Mouse (Mus musculus): ENCODE data around the gene Aldh3a2.
A peak's percentile ranks its signal among the peaks of the same experiment; 100 is the strongest.
"Not testable (repeated sequence)": the region's sequence is repeated elsewhere in the genome, so short reads cannot be mapped to it uniquely, and the experiment has no call there.

DNA sequence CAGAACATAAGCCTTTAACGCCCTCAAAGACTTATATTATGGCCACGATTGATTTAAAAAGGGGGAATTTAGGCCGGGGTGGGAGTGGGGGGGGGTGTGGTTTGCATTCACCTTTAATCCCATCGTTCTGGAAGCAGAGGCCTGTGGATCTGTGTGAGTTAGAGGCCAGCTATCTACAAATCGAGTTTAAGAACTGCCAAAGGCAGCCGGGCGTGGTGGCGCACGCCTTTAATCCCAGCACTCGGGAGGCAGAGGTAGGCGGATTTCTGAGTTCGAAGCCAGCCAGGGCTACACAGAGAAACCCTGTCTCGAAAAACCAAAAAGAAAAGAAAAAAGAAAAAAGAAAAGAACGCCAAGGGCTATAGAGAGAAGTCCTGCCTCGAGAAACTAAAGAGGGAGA, 93.8 kb downstream of the Aldh3a2 start:
- TF ChIP-seq GATA1 (IDR thresholded peaks at IDR 0.05; ENCODE audit: low read depth, low read length); ZC3H11A (IDR thresholded peaks at IDR 0.05; ENCODE audit: low read depth, low read length); SIN3A (IDR thresholded peaks at IDR 0.05; ENCODE audit: low read length); CTCF (IDR thresholded peaks at IDR 0.05 in 2 of 3, conservative IDR thresholded peaks at IDR 0.05 in 1 of 3; ENCODE audit: control insufficient read depth in 1 of 3, insufficient read depth in 1 of 3, low read depth in 2 of 3, low read length in 3 of 3, poor library complexity in 1 of 3, severe bottlenecking in 1 of 3); JUND (IDR thresholded peaks at IDR 0.05; ENCODE audit: low read depth, low read length); MYC (IDR thresholded peaks at IDR 0.05; ENCODE audit: low read depth, low read length); RAD21 (IDR thresholded peaks at IDR 0.05; ENCODE audit: low read depth, low read length); POLR2A (IDR thresholded peaks at IDR 0.05; ENCODE audit: control insufficient read depth in 1 of 2, insufficient read depth in 1 of 2, low read depth in 1 of 2, low read length in 2 of 2, poor library complexity in 1 of 2); BHLHE40 (IDR thresholded peaks at IDR 0.05; ENCODE audit: borderline replicate concordance, low read depth, low read length); TAL1 (IDR thresholded peaks at IDR 0.05; ENCODE audit: low read length); USF2 (IDR thresholded peaks at IDR 0.05; ENCODE audit: borderline replicate concordance in 1 of 2, insufficient read depth in 1 of 2, low read depth in 1 of 2, low read length in 2 of 2); MEF2A (IDR thresholded peaks at IDR 0.05; ENCODE audit: extremely low read depth, insufficient replicate concordance, low read depth, low read length, poor library complexity, severe bottlenecking); RCOR1 (IDR thresholded peaks at IDR 0.05; ENCODE audit: low read depth, low read length): not testable (repeated sequence)
- peak; percentile 77 for TF ChIP-seq TBP (IDR thresholded peaks at IDR 0.05; ENCODE audit: low read depth, low read length)

Data from MEL (cell line).